Mouse (Mus musculus): ENCODE results near the gene Ap2a2.
"Not testable (repeated sequence)": the region's sequence is repeated elsewhere in the genome, so short reads cannot be mapped to it uniquely, and the experiment has no call there.

Gene Ap2a2

DNA sequence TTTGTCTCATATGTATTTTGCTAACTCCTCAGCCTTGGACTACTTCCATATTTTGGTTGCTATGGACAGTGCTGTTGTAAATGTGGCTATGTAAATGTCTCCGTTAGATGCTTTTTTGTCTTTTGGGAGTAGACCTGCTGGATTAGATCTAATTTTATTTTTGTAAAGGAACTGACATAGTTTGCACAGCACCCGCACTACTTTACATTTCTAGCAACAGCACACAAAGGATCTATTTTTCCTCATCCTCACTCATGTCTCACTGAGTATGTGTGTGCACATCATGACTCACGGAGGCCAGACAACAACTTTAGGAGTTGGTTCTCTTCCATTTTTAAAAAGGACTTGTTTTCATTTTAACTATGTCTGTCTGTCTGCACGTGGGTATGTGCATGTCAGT lies 45.7 kb downstream of the Ap2a2 start:
- DNase-seq = no peak

- DNase-seq = no peak
Observed at GRCm38 (mm10) chr7:141609719-141610514, 47.9 kb downstream of the Ap2a2 start.

DNA sequence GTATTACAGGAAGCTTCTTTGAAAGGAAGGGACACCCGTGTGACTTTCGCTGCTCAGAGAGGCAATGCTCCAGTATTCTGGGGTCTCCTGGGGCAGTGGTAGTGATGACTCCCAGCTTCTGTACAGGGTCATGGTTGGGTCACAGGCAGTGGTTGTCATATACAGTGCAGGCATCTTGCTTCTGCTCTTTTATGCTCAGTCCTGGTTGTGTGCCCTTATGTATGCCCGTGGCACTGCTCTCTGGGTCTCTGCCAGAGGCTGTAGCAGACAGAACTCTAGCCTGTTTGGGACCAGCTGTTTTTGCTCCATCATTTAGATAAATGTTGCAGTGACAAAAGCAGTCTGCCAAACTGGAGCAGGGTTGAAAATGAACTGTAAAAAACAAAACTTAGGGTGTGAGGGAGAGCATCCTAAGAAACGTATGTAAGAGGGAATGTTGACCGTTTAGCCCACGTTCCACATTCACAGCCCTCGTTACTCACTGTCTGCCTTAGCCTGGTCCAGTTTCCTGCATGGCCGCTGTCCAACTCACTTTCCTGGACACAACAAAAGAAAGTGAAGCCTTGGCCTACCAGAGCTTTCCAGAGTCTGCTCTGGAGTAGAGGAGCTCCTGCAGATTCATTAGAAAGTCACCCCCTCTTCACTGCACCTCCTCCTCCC lies 49.9 kb downstream of the Ap2a2 start:
- DNase-seq = no peak

GRCm38 (mm10) chr7:141612371-141612760 lies 50.4 kb downstream of the Ap2a2 start:
- DNase-seq = no peak

GRCm38 (mm10) chr7:141612791-141613190 lies 50.8 kb downstream of the Ap2a2 start:
- DNase-seq = no peak

DNA sequence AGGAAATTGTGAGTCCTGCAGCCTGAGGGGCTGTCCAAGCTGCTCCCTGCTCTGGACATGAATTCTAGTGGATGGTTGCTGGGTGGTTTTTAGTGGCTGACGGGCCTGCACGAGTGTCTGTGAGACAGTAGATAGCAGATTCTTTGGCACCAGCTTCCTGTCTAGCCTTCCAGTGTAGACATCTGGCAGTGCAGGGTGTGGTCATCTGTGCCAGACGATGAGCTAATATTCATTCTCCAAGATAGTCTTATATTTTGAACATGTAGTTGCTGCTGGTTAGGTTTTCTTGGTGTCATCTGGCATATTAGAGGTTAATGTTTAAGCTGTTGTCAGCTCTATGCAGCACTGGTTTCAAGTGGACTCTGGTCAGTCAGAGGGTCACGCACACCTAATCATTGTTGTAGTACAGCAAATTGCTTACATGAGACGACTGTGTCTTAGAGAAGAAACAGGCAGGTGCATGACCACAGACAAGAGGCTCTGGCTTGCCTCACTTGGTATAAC lies 52.4 kb downstream of the Ap2a2 start:
- DNase-seq = no peak

DNA sequence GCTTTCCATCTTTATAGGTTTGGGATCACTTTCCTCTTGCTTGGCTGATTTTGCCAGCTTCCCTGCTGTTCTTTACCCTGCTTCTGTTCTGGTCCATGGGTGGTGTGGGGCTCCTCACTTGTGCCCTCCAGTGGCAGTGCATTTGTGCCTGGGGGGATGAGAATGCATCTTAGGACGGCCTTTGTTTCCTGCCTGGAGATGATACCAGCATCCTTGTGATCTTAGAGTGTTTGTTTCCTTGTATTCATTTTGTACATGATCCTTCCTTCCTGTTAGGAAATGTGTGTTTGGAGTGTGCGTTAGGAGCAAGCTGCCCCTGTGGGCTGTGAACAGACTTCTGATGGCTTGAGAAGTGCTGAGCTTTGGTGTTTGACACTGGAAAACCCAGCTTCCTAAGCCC lies 62.2 kb downstream of the Ap2a2 start:
- DNase-seq = no peak

DNA sequence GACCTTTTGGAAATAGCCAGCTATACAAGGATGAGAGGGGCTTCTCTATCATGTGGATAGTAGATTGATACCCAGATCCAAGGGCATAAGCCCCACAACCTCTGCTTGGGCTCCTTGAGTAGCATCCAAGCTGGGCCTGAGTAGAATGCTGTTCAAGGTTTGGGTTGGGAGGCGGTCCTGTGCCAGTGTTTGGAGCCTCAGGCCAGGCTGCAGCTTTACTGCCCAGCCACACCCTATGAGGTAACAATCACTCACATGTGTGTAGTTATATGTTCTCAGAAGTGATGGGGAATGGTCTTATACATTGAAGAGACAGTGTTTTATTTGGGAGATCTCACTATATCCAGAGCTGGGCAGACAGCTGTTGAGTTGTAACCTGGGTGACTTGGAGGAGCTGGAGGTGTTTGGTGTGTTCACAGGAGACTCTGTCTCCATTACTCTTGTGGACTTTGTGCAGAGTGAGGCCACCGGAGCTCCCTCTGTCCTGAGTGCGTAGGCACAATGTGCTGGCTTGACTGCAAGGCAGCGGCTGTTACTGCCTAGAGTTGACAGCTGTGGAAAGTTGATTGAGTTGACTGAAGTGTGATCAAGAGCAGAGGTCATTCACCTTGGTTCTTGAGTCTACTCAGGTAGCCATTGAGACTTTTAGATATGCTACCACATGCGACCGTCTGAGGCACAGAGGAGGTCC lies 63.3 kb downstream of the Ap2a2 start:
- DNase-seq = no peak

- DNase-seq = no peak
Observed at GRCm38 (mm10) chr7:141628018-141628417, 66.0 kb downstream of the Ap2a2 start.

DNA sequence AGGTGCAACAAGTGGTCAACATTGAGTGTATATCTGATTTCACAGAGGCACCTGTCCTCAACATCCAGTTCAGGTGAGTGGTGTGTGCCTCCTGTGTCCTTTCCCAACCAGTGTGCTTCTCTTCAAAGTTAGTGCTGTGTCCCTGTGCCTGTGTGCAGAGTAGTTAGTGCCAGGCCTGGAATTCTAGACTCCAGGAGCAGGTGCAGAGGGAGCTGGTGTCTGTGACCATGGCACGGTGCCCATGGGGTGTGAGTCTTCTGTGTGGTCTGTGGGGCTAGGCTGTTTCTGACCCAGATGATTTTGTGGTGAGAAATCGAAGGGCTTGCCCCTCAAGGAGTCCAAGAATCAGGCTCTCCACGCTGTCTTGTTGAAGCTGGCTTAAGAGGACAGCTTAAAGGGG lies 67.3 kb downstream of the Ap2a2 start:
- no peak for DNase-seq

DNA sequence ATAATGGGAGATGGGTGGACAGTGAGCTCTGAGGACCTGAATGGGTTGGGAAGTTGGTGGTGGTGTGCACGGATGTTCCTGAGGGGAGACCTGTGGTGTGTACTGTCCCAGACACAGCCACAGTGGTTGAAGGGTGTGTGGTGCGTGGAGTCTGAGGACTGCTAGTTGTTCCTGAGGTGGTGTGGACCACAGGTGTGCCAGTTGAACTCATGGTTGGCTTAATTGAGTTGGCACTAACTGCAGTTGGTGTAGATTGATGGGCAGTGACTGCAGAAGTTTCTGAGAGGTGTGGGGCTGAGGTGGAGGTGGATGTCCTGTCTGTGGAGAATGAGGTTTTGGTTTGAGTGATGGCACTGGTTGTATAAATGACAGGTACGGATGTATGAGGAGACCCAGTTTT lies 76.1 kb downstream of the Ap2a2 start:
- DNase-seq = not testable (repeated sequence)

- DNase-seq = not testable (repeated sequence)
Observed at GRCm38 (mm10) chr7:141638513-141639334, 76.8 kb downstream of the Ap2a2 start.

- not testable (repeated sequence) for DNase-seq
Observed at GRCm38 (mm10) chr7:141639335-141639890, 77.4 kb downstream of the Ap2a2 start.

DNA sequence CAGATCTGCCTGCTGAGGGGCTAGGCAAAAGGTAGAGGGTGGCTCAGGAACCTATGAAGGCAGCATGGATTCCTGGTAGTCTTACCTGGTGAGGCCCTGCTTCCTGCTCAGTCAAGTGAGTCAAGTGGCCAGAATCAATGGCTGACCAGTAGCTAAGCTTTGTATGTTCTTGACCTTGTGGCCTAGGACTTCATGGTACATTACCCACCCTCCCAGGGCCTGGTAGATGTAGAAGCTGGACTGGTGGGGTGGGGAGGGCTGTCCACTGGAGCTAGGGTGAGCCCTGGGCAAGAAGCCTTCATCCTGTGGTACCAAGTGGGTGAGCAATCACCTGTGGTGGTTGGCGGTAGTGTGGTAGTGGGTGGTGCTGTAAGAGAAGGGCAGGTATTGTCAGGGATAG lies 80.4 kb downstream of the Ap2a2 start:
- no peak for DNase-seq

DNA sequence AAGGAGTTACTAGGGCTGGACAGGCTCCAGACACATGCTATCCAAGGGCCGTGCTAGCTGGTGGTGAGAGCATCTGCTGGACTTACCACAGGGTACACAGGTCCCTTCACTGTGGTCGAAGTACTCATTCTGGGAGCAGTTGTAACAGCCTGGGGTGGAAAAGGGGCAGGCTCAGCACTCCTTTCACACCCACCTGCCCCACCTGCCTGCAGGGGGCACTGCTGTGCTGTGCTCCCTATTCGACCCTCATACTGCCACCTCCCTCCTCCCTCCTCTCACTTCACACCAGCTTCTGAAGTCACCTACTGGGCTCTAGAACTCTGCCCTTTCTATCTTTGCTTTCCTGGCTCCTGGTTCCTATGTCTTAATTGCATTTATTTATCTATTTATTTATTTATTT lies 81.2 kb downstream of the Ap2a2 start:
- DNase-seq = peak; percentile 27

GRCm38 (mm10) chr7:141647083-141647482 lies 85.1 kb downstream of the Ap2a2 start:
- DNase-seq = no peak

- DNase-seq = no peak
Observed at GRCm38 (mm10) chr7:141647815-141648214, 85.8 kb downstream of the Ap2a2 start.

DNA sequence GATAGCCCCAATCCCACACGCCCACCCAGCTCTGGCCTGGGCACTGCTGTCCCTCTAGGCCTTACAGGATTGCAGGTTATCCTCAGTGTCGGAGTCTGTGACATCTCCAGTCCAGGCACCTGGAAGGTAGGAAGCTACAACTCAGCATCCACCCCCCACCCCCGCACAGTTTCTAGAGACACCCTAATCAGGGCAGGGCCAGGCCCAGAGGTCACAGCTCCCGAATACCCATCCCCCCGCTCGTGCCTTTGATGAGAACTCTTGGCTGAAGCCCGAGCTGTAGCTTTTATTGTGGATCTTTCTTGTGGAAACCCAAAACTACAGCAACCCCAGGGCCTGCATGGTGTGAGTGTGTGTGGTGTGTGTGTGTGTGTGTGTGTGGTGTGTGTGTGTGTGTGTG lies 90.2 kb downstream of the Ap2a2 start:
- DNase-seq = no peak

DNA sequence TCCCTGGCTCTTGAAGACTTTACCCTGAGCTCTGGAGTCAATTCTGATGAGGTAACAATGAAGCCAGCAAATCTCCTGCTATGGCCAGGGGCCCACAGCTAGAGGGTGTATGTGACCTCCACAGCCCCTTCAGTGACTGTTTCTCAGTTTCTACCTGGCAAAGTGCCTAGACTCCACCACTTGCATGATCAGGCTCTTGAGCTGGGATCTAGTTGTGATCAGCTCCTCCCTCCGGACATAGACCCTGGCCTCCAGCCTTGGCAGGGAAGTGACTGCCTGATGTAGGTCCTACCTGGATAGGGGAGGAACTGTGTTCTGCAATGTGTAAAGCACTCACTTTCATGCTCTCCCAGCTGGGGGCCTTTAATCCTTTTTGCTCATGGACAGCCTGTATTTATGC lies 98.4 kb downstream of the Ap2a2 start:
- no peak for DNase-seq

- DNase-seq = no peak
Observed at GRCm38 (mm10) chr7:141661481-141661880, 99.5 kb downstream of the Ap2a2 start.

GRCm38 (mm10) chr7:141662223-141662622 lies 100.2 kb downstream of the Ap2a2 start:
- DNase-seq = no peak

DNA sequence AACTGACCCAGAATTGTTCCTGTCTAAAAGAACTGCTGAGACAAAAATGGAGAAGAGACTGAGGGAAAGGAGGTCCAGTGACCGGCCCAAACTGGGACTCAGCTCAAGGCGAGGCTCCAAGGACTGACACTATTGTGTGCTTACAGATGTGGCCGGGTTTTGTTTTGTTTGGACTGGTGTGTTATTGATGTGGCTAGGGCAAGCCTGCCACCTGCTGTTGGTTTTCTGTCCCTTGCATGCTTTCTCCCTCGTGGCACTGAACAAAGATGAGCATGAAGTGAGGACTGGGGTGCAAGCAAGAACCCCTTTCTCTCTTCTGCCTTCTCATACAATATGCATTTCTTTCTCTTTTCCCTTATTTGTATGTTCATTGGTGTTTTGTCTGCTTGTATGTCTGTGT lies 104.2 kb downstream of the Ap2a2 start:
- peak; percentile 56 for DNase-seq
